Mouse (Mus musculus): ENCODE results near the gene Nr3c2. TPM values are rescaled to one million over a fixed set of nuclear protein-coding genes. Genes with fewer than 3 reads are reported as not detected.

Nr3c2 gene
- polyA plus RNA-seq, 1 experiment from 2014 or later = 2.2 TPM

DNA sequence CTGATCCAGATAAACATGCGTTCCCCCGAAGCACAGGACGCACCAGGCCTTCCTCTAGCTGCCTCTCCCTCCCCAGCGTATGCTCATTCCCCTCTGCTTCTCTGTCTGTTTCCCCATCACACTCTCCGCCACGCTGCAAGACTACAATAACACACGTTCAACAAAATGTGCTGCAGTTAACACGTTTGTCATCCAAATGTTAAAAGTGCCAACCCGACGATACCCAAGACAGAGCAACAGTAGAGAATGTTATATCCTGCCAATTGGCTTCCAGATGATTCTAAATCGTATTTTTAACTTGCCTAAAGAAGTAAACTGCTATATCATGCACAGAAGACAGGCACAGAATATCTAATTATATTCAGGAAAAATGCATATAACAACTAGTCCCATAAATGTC is 395.4 kb downstream of the Nr3c2 start:
- 88% methylated on average over 11 of the region's 11 CpGs for WGBS
- no peak for ATAC-seq (ENCODE audit: insufficient read depth, low FRiP score, low read depth)

More for the DNA sequence above, 395.4 kb downstream of the Nr3c2 start:
- Histone ChIP-seq H3K4me1 (no peaks in the 10 kb centered on the region), H3K4me3 (replicated peaks) (no peak overlapping the region), H3K27ac (no peak overlapping the region), H3K27me3 (replicated peaks) (no peaks in the 10 kb centered on the region), H3K9me3 (no peaks in the 10 kb centered on the region), H3K9ac (no peak overlapping the region), H3K4me2 (no peak overlapping the region), H3K36me3 (peaks cover 7% of the 10 kb centered on the region; the same call in 1 of the 2 replicates)
